Mouse (Mus musculus) cerebral cortex, adult 2 months (tissue): Measurements from ENCODE around the gene Tcp11l1.

Experiments used
- WGBS: fragments of 180-500 bp; shearing (Covaris S2); methylation state at CpG from one replicate; pipeline ENCODE4 v1.1.7; 2018; 5-methylcytosine and 5-hydroxymethylcytosine counted together

Gene Tcp11l1

GRCm38 (mm10) chr2:104711585-104712485, at the start of gene Tcp11l1:
Gene Tcp11l1 (minus strand): TSS chr2:104712169.
- WGBS: under 1% methylated on average over 99 of the region's 99 CpGs

GRCm38 (mm10) chr2:104750611-104751010, 38.6 kb upstream of the Tcp11l1 start:
- 71% methylated on average over 3 of the region's 3 CpGs for WGBS

- 84% methylated on average over 5 of the region's 5 CpGs for WGBS
These were observed 36.7 kb upstream of the Tcp11l1 start for GRCm38 (mm10) chr2:104748652-104749183.

- 67% methylated on average over 8 of the region's 8 CpGs for WGBS
These were observed 34.3 kb upstream of the Tcp11l1 start for GRCm38 (mm10) chr2:104746251-104746650.

GRCm38 (mm10) chr2:104743971-104744370, 32.0 kb upstream of the Tcp11l1 start:
- 78% methylated on average over 5 of the region's 5 CpGs for WGBS

- 46% methylated on average over 7 of the region's 7 CpGs for WGBS
These were observed 31.2 kb upstream of the Tcp11l1 start for GRCm38 (mm10) chr2:104743160-104743559.

GRCm38 (mm10) chr2:104742741-104743064, 30.7 kb upstream of the Tcp11l1 start, which contains the start of gene Depdc7:
Gene Depdc7 (minus strand): TSS chr2:104742878.
- WGBS: under 1% methylated on average over 31 of the region's 31 CpGs

GRCm38 (mm10) chr2:104741896-104742740, 30.1 kb upstream of the Tcp11l1 start:
- WGBS: 6% methylated on average over 46 of the region's 46 CpGs

- 63% methylated on average over 7 of the region's 7 CpGs for WGBS
These were observed 29.2 kb upstream of the Tcp11l1 start for GRCm38 (mm10) chr2:104741015-104741758.

- WGBS: 75% methylated on average over 7 of the region's 7 CpGs
These were observed 28.4 kb upstream of the Tcp11l1 start for GRCm38 (mm10) chr2:104740248-104740949.

GRCm38 (mm10) chr2:104739691-104740090, 27.7 kb upstream of the Tcp11l1 start:
- 97% methylated on average over 2 of the region's 2 CpGs for WGBS

GRCm38 (mm10) chr2:104736241-104736640, 24.3 kb upstream of the Tcp11l1 start:
- 69% methylated on average over 7 of the region's 7 CpGs for WGBS

GRCm38 (mm10) chr2:104732562-104733256, 20.7 kb upstream of the Tcp11l1 start:
- 44% methylated on average over 7 of the region's 7 CpGs for WGBS

GRCm38 (mm10) chr2:104732033-104732444, 20.1 kb upstream of the Tcp11l1 start:
- WGBS: 76% methylated on average over 9 of the region's 9 CpGs

- WGBS: 71% methylated on average over 1 of the region's 1 CpGs
These were observed 15.4 kb upstream of the Tcp11l1 start for GRCm38 (mm10) chr2:104727369-104727768.

GRCm38 (mm10) chr2:104722021-104722420, 10.1 kb upstream of the Tcp11l1 start:
- WGBS: 87% methylated on average over 3 of the region's 3 CpGs

- 85% methylated on average over 4 of the region's 4 CpGs for WGBS
These were observed 5.9 kb upstream of the Tcp11l1 start for GRCm38 (mm10) chr2:104717827-104718226.

GRCm38 (mm10) chr2:104717231-104717735, 5.3 kb upstream of the Tcp11l1 start:
- 70% methylated on average over 2 of the region's 2 CpGs for WGBS

- WGBS: 87% methylated on average over 4 of the region's 4 CpGs
These were observed 4.3 kb upstream of the Tcp11l1 start, which contains the start of gene Pin1rt1 for GRCm38 (mm10) chr2:104716279-104716678. Gene Pin1rt1 (minus strand): TSS chr2:104716379.

- 53% methylated on average over 15 of the region's 15 CpGs for WGBS
These were observed 2.3 kb upstream of the Tcp11l1 start for GRCm38 (mm10) chr2:104714254-104714691.
